Mouse (Mus musculus) kidney, adult 11 months (tissue): ENCODE results near the gene Cadm1.

Experiments
- DNase-seq: peaks from one replicate; pipeline ENCODE4 v3.0.0; 2022

The Cadm1 gene

DNA sequence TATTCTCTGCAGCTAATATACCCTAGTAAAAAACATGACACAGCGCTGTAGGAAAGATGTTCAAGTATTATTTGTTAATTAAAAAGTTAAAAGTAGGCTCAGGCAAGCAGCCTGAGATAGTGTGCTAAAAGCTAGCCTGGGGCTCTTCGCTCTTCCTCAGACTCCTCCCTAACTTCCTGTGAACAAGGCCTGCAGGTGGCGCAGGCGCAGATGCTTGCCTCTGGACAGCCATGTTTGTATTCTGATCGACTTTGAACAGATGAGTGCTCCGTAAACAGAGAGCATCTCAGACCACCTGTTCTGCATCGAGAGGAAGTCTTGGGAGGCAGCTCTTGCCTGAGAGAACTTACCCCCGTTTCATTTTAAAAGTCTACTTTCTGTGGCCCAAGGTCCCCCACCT is 361.7 kb downstream of the Cadm1 start:
- DNase-seq, result no peak

DNA sequence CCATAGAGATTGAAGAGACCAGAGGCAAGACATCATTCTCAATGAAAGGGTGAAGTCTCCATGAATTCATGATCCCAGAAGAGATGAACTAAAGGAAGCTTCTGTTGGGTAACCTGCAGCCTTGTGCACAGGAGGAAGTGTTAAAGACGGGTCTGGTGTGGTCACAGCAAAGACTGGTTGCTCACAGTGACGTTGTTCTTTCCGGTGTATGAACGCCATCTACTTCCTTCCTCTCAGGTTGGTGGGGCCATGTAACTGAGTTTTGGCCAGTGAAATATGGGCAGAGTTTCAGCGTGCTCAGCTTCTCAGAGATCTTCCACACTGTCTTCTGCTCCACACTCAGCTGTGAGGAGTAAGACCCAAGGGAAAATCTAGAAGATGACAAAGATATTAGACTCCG is 363.0 kb downstream of the Cadm1 start:
- no peak for DNase-seq

GRCm38 (mm10) chr9:47894096-47894495 is 364.1 kb downstream of the Cadm1 start:
- no peak for DNase-seq

DNA sequence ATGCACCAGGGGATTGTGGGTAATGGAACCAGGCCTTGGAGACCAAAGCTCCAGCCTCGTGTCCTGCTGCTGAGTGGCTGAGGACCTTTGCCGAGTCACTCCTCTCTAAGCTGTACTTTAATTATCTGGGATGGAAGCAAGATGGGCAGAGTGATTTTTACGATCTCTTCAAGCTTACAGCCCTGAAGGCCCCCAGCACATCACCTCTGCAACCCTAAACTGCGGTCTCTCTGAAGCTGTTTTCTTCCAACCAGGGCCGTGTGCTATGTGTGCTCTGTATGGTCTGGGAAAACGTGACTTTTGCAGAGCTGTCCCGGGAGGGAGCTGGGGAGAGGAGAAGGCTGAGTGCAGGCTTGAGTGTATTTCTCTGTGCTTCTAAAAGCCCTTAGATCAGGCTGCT is 364.7 kb downstream of the Cadm1 start:
- DNase-seq, result no peak

- no peak for DNase-seq
Observed at GRCm38 (mm10) chr9:47895121-47895520, 365.1 kb downstream of the Cadm1 start.

DNA sequence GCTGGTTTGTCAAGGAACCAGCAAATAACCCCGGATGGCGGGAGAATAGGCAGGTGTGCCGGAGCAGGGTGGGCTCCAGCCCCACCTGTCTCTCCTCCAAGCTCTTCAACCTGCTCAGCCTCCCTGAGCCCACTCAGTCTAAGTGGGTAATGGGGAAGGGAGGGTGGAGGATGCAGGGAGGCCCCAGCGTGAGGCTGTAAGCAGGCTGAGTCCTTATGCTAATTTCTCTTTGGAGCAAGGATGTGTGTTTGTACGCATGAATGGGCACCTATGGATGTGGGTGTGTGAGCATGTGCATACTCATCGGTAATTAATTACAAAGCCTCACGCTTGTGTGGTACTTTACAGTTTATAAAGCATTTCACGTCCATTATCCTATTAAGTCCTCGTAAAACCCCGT is 370.8 kb downstream of the Cadm1 start:
- no peak for DNase-seq

DNA sequence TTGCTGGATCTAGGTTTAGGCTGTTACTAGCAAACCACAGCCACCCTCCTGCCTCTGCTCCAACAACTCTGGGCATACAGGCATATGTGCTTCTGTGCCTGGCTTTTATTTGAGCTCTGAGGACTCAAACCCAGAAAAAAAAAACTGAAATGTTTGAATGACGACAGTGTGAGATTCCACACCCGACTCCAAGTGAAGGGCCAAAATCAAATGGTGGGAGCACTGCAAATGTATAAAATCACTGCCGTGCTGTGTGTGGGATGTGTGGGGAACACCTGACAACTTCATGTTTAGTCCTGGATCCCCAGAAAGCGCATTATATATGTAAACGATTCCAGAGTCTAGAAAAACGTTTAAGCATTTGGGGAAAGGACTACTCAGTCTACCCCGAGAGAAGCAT is 373.7 kb downstream of the Cadm1 start:
- DNase-seq, result no peak

DNA sequence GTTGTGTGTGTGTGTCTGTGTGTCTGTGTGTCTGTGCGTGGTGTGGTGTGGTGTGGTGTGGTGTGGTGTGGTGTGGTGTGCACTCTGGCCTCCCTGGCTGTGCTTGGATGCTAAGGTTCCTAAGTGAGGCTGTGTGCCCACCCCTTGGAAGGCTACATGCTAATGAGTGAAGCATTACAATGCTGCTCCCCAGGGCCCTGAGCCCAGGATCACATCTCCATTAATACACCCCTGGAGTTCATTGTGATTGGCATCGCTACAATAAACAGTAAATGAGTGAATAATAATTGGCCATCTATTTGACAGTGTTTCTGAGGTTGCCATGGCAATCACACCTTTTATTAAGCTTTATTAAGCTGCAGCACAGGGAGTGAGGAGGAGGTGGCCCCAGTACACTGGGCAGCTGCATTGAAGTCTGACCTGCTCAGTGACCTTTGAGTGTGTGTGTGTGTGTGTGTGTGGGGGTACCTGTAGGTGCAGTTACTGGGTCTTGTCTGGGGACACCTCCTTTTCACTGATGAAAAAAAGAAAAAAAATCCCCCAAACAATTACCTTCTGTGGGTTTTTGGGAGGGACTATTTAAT is 374.5 kb downstream of the Cadm1 start:
- no peak for DNase-seq

- no peak for DNase-seq
Observed at GRCm38 (mm10) chr9:47906521-47906920, 376.5 kb downstream of the Cadm1 start.
